Mouse (Mus musculus): ENCODE results near the gene Tnnt1.
A peak's percentile ranks its signal among the peaks of the same experiment; 100 is the strongest.
"Not testable (repeated sequence)": the region's sequence is repeated elsewhere in the genome, so short reads cannot be mapped to it uniquely, and the experiment has no call there.

Tnnt1 gene

DNA sequence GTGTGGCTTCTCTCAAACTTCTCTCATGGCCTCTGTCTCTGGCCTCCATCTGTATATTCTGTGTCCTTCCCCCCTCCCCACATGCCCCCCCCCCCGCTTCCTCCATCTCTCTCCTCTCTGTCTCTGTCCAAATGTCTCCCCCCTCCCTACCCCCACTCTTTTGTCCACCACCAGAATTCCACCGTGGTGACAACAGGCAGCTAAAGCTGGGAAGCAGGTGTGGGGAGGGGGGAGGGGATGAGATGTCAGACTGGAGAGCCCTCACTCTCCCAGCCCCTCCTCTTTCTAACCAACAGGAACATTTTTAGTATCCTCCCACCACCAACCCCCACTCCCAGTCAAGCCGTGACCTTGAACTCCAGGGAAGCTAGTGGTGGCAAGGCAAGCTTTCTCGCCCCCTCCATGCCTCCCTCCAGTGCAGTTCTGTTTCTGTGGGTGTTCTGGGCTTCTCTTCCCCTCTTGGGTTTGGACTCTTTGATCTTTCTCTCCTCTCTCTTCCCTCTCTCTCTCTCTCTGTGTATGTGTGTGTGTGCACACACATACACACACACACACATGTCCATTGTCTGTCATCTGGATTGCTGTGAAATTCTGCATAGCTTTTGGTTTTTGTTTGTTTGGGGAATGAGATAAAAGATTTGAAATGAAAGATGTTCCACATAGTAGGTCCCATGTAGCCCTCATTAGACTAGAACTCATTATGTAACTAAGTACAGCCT, at the start of gene Tnnt1:
Gene Tnnt1 (minus strand): TSS at position 51 of the 719 bp plus-strand sequence.
- peak; percentile 60 for DNase-seq

DNA sequence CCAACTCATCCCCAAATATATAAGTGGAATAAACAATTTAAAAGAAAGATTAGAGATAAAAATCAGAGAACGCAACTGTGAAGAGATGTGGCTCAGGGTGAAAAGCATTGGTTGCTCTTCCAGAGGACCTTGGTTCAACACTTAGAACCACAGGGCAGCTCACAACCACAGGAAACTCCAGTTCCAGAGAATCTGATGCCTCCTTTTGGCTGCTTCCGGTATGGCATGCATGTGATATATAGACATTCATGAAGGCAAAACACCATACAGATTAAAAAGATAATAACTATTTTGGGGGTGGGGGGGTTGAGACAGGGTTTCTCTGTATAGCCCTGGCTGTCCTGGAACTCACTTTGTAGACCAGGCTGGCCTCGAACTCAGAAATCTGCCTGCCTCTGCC, 46.5 kb upstream of the Tnnt1 start:
- DNase-seq, result no peak

DNA sequence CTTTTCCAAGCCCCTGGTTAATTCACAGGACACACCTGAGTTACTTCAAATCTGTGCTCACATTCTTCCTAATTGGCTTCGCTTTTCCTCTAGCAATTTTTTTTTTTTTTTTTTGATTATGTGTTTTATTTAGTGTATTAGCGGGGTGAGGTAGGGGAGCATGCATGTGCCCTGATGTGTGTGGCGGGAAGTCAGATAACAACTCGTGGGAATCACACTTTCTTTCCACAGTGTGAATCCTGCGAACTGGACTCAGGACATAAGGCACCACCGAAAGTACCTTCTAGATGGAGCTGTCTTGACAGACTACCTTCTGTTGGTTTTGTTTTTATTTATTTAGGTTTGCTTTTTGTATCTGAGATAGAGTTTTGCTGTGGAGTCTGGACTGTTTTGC, 41.0 kb upstream of the Tnnt1 start:
- DNase-seq, result no peak

DNA sequence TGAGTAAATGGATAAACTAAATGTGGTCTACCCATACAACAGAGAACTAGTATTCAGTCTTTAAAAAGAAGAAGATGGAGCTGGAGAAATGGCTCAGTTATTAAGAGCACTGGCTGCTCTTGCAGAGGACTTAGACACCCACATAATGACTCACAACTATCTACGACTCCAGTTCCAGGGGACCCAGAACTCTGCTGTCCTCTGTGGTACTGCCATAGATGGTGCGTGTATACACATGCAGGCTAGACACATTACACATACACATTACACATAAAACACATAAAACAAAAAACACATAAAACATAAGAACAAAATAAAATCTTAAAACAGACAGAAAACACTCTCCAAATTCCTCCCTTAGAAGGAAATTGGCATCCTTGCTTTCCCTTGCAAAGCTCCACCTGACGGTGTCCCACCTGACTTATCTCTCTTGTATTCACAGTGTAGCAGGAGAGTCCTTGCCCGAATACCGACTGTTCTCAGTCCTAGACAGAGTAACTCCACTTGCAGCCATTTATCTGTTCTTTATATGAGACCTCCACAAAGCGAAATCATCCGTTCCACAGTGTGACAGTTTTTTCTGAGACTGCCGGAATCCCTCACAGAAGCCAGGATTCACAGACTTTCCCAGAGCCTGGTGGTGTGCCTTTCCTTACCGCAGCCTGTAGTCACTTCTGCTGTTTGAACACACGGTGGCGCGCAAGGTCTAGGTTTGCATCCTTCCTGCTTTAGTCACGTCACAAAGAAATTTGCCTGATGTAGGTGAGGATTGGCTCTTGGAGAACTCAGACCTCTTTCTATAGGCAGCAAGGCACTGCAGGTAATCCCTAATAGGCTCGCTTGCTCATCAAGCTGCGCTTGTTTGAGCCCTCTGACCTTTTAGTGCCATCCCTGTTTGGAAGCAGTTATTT, 40.3 kb upstream of the Tnnt1 start:
- DNase-seq, result peak; percentile 88

DNA sequence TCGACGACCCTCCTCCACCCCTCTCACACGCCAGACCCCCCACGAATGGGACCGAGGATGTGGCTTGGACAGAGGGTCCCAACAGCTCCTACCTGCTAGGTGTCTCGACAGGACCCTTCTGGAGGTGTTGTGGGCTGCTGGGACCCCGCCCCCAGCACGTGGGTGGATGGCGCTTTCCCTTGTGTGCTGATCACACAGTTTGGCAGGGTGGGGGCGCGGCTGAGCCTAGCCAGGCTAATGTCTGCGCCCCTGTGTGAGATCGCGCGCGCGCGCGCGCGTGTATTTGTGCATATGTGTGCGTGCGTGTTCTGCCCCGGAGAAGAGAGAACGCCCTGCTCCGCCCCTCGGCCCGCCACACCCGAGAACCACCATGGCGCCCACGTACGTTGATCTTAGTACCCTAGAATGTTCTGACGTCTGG, 31.0 kb upstream of the Tnnt1 start, which contains the start of gene Syt5:
Gene Syt5 (minus strand): TSS at position 321 of the 421 bp plus-strand sequence.
- DNase-seq, result peak; percentile 65

DNA sequence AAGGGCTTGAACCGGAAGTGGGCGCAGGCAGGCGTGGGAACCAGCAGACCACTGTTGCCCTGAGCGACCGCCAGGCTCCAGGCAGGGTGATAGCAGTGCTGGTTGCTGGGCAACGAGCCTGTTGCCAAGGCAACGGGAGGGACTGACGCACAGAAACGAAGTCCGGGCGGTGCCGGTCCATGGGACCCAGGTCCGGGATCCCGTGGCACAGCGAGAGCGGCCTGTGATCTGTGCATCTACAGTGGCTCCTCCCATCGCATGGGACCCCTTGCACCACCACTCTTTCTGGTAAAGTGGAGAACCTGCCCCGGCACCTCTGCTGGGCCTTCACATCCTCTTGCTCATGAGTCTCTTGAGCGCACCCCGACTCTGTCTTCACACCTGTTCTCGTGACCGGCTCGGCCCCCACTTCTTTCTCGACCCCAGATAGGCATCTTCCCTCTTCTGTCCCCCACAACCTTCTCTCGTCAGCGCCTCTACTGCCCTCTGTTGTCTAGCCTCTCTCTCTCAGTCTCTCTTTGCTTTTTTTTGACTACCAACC, 30.5 kb upstream of the Tnnt1 start:
- peak; percentile 90 for DNase-seq

DNA sequence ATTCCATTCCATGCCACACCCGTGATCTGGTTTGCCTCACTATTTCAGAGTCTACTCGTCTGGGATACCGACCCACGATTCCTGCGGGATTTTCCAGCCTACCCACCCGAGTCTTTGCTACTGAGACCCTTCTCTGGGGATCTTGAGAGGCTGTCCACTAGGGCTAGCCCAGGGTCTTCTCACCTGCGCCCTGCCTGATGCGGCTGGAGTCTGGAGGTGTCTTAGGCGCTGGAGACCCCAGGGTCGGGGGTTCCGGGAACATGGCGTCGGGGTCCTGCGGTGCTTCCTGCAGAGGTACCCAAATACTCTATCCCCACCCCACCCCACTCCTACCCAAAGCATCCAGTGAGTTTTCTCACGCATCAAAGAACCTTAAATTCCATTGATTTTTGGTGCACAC, 29.9 kb upstream of the Tnnt1 start:
- DNase-seq, result no peak

DNA sequence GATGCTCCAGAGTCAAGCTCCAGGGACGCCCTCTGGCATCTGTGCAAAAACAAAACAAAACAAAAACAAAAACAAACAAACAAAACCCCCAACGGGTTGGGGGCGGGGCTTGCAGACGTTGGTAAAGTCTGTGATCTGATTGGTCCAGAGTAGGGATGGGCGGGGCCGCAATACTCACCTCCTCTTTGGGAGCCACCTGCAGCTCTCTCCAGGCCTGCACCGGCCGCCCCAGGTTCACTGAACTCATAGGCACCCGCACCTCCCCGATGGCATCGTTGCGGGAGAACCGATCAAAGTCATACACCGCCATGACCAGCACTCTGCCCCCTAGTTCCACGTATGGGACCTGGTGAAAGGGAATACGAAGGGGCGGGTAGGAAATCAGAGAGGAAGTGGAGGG, 25.8 kb upstream of the Tnnt1 start:
- DNase-seq, result no peak

DNA sequence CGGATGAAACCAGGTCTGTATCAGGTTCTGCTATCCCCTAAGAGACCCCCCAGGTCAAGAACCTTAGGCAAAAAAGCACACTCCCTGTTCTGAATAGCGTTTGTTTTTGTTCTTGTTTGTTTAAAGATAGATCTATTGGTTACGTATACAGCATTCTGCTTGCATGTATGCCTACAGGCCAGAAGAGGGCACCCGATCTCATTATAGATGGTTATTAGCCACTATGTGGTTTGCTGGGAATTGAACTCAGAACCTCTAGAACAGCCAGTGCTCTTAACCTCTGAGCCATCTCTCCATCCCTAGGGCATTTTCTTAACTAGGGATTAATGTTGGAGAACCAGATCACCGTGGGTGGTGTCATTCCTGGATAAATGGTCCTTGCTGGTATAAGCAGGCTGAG, 25.2 kb upstream of the Tnnt1 start:
- no peak for DNase-seq

DNA sequence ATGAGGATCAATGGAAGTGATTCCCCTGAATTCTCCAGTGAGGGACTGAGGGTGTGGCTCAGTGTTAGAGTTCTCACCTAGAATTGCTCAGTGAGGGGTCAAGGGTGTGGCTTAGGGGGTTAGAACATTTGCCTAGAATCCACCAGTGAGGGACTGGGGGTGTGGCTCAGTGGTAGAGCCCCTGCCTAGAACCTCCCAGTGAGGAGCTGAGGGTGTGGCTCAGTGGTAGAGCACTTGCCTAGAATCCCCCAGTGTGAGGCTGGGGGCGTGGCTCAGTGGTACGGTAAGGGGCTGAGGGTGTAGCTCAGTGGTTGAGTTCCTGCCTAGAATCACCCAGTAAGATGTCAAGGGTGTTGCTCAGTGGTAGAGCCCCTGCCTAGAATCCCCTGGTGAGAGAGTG, 22.8 kb upstream of the Tnnt1 start:
- DNase-seq, result no peak

DNA sequence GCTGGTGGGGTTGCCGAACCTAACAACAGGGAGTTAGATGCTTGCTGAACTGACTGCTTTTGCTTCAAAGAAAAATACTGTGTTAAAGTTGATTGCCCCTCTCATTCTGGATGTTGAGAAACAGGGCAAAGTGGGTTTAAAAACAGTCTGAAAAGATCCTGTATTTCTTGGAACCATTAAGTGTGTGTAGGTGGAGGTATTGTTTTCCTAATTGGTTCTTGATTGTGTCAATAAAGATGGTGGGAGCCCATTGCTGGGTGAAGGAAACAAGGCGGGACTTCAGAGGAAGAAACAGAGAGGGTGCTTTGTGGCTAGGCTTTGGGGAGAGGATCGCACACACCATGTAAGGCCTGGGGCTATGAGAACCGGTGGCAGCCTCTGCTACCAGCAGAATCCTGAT, 21.0 kb upstream of the Tnnt1 start:
- DNase-seq, result no peak

DNA sequence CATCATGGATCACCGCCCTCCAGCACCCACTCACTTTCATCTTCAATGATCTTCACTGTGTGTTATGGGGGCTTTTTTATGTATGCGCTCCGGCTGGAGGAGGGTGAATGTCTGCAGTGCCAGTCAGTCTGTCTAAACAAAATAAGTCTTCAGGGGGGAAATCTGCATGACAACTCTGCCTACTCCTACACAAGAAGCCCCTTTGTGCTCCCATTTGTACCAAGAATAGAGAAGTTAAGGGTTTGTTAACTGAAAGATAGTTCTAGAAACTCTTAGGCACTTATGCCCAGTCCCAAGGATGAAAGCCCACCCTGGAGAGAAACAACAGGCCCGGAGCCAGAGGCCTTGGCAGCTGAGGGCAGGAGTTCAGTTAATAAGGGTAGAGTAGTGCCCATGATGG, 20.2 kb upstream of the Tnnt1 start:
- DNase-seq, result no peak

DNA sequence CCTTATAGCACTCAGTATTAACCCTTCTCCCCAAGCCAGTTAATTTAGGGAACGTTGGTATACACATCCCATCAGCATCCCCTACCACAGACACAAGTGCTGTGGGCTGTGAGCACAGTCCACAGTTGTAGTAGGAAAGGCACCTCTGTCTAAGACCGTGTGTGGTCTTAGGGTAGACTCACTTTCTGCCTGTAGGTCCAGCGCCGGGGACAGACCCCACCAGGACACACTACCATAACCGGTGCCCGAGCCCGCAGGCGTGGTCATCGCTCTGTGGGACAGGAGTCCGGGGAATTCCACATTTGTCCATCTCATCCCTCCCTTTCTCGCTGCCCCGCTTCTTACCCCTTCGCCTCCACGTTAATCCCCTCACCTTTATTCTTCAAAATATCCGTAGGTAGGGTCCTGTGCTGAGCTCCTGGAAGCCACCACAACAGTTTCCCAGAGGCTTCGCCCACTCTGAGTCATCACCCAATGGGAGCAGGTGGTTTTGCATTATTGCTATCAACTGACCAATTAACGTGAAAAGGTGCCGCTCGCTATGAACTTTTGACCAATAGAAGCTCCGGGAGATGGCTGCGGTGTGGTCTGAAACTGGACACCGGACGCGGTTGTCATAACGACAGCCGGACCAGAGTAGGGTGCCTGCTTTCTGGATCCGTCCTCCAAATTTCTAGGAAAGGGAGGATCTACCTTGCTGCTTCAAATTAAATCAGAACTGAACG, 16.0 kb upstream of the Tnnt1 start, which contains the start of gene Dnaaf3:
Gene Dnaaf3 (minus strand): TSS at position 449 of the 725 bp plus-strand sequence.
- DNase-seq, result peak; percentile 93

DNA sequence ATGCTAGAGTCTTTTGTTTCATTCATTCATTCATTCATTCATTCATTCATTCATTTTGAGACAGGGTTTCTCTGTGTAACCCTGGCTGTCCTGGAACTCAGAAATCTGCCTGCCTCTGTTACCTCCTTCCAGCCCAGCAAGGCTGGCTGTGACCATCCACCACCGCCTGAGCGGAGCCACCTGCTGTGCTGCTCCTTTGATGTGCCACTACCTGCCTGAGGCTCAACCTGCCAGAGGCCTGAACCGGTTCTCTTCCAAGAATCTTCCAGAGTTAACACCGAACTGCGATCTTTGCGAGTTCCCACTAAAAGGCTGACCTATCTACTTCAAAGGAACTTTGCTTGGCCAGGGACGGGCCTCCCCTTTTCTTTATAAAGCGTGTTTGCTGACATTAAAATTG, 14.0 kb upstream of the Tnnt1 start:
- not testable (repeated sequence) for DNase-seq

DNA sequence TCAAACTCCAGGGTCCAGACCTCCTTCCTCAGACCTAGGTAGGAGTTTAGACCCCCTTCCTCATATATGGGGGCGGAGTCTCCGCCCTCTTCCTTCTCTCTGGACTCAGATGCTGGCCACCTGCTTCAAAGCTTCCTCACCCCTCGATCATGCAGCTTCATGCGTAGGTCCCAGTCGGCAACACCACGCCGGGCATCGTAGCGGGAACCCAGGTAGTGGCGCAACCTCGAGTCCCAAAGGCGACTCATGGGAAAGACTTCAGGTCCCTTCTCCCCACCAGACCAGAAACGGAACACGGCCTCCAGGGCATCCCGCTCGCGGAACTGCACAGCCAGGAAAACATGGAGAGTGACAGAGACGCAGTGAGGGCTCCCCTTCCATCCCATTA, 11.1 kb upstream of the Tnnt1 start:
- DNase-seq, result no peak

DNA sequence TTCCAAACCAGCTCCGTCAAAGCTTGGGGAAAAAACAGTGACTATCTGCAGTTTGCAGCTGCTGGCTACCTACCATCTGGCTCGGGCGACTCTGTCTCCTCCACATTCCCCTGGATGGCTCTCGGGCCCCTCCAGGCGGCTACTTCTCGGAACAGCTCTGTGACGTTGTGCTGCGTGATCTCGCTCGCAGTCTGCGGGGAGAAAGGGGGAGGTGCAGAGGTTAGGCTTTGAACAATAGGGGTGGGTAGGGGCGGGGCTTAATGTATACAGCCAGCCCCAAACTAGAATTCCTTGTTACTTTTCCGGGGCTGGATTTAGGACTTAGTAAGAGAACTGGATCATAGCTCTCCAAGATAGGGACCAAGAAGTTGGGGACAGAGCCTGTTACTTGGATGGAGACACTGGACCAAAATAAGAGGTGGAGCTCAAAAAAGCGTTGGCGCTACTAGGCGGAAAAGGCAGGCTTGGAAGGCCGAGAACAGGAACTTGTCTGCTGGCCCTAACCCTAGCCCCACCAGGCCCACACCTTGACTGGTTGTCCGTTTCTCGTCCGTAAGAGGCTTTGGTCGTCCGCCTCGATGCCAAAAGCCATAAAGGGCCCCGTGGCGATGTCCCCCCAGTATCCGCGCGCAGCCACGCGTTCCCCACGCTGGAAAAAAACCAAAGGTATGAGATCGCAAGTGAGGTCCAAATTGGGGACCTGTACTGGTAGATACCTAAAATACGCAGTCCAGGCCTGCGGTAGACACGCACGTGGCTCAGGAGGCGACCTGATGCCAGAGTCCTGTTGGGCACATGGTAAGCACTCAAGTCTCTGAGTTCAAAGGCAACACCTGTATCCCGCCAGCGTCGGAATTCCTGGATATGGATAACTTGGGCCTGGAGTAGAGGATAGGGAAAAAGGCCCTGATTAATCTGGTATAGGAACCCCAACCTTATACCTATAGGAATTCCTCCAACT, 10.4 kb upstream of the Tnnt1 start:
- peak; percentile 95 for DNase-seq

DNA sequence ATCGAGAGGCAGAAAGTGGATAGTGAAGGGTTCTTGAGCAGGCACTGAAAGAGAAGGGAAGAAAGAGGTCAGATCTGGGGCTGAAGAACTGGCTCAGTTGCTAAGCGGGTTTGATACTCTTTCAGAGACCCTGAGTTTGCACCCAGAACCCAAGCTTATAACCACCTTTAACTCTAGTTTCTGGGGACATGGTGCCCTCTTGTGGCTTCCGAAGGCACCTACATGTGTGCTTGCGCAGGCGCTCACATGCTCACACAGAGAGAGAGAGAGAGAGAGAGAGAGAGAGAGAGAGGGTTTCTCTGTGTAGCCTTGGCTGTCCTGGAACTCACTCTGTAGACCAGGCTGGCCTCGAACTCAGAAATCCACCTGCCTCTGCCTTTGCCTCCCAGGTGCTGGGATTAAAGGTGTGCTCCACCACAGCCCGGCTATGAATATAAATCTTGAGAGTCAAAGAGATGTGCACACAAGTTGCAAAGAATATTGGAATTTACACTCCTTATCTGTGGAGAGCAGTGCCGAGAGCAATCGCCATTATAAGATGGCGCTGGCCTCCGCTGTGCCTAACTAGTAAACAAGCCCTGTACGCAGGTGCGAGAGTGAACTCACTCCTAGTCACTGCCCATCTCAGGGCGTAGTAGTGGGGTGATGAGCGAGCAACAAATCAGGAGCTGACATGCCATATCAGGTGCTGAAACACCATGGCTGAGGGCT, 8.2 kb upstream of the Tnnt1 start, which contains the start of gene Tnni3:
Gene Tnni3 (minus strand): TSS at position 18 of the 711 bp plus-strand sequence.
- peak; percentile 79 for DNase-seq

DNA sequence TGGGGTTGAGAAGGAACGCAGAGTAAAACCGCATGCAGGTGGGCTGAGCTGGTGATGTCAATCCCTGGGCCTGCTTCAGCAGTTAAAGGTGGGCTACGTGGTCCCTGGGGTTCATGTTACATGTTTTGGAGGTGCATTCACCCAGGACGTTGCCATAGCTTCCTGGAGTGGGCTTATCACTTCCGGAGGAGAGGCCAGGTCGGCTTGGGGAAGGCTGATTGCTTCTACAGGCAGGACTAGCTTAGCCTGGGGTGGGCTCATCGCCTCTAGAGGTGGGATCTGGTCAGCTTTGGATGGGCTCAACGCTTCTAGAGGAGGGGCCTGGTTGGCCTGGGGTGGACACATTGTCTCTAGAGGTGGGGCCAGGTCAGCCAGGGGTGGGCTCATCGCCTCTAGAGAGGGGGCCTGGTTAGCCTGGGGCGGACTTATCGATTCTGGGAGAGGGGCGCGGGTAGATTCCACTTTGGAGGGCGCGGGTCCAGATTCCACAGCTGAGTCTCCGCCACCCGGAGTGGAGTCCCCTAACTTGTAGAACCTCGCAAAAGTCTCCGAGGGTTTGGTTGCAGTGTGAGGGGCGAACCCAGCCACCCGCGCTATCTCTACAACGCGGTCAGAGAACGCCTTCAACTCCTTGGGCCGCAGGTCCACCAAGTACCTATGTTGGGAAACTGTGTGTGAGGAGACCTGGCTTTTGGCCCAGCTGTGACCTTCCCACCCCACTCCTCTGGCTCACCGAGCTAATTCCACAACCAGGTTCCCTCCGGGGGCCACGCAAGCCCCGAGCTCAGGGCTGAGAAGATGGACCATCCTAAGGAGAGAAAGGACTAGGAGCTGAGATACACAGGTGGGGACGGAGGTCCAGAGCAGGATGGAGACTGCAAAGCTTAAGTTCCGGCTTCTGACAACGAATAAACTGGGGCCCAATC, 7.3 kb upstream of the Tnnt1 start:
- DNase-seq, result no peak

DNA sequence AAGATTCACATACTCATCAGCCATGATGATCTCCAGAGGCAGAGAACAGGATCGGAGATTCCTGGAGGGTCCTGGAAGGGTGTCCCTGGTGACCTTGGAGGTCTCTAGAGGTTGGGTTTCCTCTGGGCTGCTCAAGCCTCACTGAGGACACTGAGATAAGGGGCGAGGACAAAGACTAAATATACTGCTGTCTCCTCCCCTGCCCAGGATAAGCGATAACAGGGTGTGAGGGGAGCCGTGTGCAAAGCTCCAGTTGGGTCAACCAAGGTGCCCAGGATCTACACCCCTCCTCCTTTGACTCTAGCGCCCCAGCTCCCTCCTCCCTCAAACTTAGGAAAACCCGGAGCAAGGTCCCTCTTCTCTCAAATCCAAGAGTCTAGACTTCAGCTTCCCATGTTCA, 6.1 kb upstream of the Tnnt1 start:
- no peak for DNase-seq

All from embryo, embryonic 11 days (tissue).